Mouse (Mus musculus) kidney, adult 11 months (tissue): ENCODE data around the gene Aldh1a1.
"Not testable (repeated sequence)": the region's sequence is repeated elsewhere in the genome, so short reads cannot be mapped to it uniquely, and the experiment has no call there.

Experiments used
- DNase-seq: peaks from one replicate; pipeline ENCODE4 v3.0.0; 2022

Gene Aldh1a1

DNA sequence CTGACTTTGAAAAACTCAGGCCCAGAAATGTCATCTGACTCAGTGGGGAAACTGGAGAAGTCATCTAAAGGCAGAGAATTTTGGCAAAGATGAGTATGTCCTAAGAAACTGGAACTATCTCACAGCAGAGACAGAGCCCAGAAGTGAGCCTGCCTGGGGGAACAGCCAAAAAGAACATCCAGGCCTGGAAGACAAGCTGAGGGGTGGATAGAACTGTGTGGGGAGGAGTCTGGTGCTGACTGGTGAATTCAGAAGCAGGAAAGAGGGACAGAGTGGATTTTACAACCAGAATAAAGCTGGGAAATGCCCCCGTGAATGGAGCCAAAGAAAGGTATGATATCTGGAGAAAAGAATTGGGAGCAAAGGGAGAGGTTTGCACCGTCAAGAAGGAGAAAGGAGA lies at the start of gene Aldh1a1:
Gene Aldh1a1 (plus strand): TSS at position 225 of the 400 bp plus-strand sequence.
- no peak for DNase-seq

GRCm38 (mm10) chr19:20447807-20448206 lies 44.7 kb upstream of the Aldh1a1 start:
- no peak for DNase-seq

DNA sequence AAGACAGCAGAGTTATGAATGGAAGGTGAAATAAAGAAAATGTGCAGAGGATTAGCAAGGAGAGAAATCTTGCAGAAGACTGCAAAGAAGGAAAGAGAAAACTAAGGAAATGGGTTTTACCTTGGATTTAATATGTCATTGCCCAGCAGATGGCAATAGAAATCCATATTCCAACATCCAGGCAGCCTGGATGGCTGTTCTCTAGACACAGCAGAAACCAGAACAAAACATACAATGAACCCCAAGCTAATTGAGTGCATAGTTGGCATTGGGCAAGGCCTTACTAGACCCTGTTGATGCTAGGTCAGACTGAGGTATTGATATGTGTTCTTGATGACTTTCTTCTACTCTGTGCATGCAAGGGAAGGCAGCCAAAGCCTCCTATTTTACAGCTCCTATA lies 43.0 kb upstream of the Aldh1a1 start:
- DNase-seq, result no peak

GRCm38 (mm10) chr19:20451045-20451444 lies 41.5 kb upstream of the Aldh1a1 start:
- DNase-seq, result no peak

DNA sequence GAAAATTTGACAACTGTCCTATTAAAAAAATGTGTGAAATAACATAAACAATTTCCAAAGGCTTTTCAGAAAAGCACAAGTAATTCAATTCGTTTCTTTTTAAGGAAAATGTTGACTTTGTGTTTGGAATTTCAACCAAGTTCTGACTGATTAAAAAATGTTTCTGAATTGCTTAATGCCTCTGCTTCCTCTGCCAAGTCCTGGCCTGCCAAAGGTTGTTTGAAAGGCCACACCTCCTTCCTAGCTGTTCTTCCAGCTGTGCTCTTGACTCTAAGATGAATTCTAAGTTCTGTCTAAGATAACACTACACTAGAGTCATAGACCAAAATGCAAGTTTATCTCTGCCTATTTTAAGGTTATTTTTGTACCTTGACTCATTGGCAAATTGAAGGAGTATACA lies 8.0 kb upstream of the Aldh1a1 start:
- DNase-seq, result no peak

GRCm38 (mm10) chr19:20491950-20492349 lies 565 bp upstream of the Aldh1a1 start:
- no peak for DNase-seq

DNA sequence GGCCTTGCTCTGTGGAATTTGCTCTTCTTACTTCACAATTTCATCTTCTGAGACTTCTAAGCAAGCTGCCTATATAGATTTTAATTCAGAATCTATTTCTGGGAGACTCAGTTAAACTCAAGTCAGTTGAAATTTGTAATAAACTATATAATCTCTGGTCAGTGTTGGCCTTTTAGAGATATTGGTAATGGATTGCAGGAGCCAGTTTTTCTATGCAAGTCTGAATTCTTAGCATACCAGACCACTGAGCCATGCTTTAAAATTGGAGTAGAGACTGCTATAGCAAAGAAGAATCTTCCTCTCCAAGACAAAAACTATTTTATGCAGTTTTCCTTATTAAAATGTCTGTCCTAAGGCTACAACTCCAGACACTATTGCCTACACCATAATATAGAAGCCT lies 4.0 kb downstream of the Aldh1a1 start:
- DNase-seq, result no peak

- DNase-seq, result no peak
Measured at GRCm38 (mm10) chr19:20505359-20505758, 12.8 kb downstream of the Aldh1a1 start.

- DNase-seq, result no peak
Measured at GRCm38 (mm10) chr19:20506936-20507615, 14.6 kb downstream of the Aldh1a1 start.

GRCm38 (mm10) chr19:20508609-20509008 lies 16.1 kb downstream of the Aldh1a1 start:
- no peak for DNase-seq

GRCm38 (mm10) chr19:20511971-20512370 lies 19.5 kb downstream of the Aldh1a1 start:
- DNase-seq, result no peak

- no peak for DNase-seq
Measured at GRCm38 (mm10) chr19:20513181-20513580, 20.7 kb downstream of the Aldh1a1 start.

DNA sequence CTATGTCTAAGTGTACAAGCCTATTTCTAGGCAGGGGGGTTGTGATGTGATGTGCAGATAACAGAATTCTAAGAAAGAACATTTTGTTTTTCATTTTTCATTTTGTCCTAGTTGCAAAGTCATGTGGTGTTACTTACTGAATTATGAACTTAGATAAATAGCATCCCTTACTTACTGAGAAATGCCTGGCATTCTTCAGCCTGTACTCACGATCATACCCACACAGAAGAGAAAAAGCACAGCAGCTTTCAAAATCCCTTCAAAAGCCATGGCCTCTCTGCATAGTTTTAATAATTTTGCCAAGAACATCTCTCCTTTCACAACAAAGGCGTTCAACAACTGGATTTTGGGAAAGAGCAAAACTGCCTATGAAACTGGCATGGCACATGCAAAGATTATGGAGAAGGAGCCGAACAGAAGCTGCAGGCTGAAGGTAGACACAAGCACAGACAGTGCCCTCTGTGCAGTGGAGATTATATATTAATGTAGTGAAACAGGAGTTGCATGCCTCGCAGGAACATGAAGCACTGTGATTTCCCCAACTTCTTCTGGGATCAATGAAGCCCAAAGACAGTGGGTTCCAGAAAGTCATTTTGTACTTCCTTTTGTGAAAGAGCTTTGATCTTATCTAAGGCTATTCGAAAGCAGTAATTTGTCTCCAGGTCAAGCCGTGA lies 21.3 kb downstream of the Aldh1a1 start:
- DNase-seq, result no peak

DNA sequence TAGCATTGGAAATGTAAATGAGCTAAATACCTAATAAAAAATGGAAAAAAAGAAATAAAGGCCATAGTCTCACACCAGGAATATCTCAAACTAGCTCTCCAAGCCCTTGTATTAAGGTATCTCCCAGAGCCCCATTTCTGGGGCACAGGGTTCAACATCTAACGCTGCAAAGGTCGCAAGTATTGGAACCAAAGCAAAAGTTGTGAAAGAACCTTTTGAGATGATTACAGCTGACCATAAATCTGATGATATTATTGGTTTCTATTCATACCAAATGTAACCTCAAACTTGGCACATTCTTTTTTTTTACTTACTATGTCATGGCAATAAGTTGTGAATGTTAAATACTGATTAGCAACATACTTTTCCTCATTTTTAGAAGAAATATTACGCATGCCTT lies 24.0 kb downstream of the Aldh1a1 start:
- DNase-seq, result no peak

- DNase-seq, result not testable (repeated sequence)
Measured at GRCm38 (mm10) chr19:20529156-20529555, 36.6 kb downstream of the Aldh1a1 start.

GRCm38 (mm10) chr19:20529921-20530696 lies 37.6 kb downstream of the Aldh1a1 start:
- peak; percentile 64 for DNase-seq

DNA sequence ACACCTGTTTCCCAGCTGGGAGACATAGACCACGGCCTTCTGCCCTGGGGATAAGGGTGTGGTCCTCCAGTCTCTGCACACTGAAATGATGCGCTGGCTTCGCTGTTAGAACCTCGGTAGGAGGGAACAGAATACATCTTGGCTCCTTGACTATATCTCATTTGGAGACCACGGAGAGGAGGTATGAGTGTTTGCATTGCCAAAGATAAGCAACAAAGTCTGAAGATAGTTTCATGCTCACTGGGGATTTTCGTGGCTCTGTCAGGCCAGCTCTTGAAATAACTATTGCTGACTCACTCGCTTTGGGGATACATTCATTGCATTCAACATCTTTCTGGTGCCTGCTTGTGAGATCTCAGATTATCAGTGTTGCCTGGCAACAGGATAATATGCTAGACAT lies 44.0 kb downstream of the Aldh1a1 start:
- no peak for DNase-seq

DNA sequence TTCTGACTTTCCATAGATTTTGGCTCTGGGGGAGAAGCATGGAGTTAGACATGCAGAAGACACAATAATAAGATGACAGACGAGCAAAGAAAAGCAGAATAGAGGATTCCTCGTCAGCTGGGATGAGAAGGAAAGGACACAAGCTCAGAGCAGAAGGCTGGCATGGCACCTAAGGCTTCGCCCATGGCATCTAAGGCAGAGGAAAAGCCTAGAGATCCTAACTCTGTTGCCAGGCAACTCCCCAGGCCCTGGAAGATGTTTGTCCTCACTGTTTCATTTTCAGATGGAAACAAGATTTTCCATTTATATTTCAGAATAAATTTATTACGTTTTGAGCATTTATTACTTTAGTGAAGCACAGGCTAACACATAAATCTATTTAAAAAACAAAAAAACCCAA lies 48.5 kb downstream of the Aldh1a1 start:
- no peak for DNase-seq

GRCm38 (mm10) chr19:20541924-20542323 lies 49.4 kb downstream of the Aldh1a1 start:
- DNase-seq, result no peak

GRCm38 (mm10) chr19:20543816-20544215 lies 51.3 kb downstream of the Aldh1a1 start:
- no peak for DNase-seq

DNA sequence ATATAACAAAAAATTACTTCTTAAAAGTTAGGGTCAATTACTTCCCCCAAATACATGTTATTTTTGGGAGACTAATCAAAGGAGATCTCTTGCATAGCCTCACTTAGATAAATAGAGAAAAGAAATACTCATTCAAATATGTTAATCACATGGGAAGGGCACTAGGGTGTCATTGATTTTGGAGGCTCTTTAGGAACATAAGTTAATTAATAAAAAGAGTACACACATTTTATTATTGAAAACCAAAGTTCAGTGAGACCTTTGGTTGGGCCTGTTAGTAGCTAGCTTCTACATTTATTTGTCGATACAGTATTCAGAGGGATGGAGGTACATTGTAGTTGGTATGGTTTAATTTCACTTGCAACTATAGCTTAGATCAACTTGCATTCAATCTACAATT lies 52.4 kb downstream of the Aldh1a1 start:
- DNase-seq, result no peak

GRCm38 (mm10) chr19:20547025-20547424 lies 54.5 kb downstream of the Aldh1a1 start:
- no peak for DNase-seq

- no peak for DNase-seq
Measured at GRCm38 (mm10) chr19:20549409-20549808, 56.9 kb downstream of the Aldh1a1 start.

- no peak for DNase-seq
Measured at GRCm38 (mm10) chr19:20555365-20555764, 62.9 kb downstream of the Aldh1a1 start.
